Mouse (Mus musculus) thymus, adult 2 months (tissue): ENCODE measurements around the gene Hoxd10.

Experiments used
- CTCF ChIP-seq: fragments of 200-500 bp; IDR thresholded peaks from 2 replicates; pipeline ENCODE4 v1.5.1; 2012; ENCODE audit warnings: mild to moderate bottlenecking, control low read depth, low read length, moderate library complexity, borderline replicate concordance; ENCODE audit not compliant: control insufficient read depth, poor library complexity, insufficient read depth; ENCODE audit errors: extremely low read depth
- POLR2A ChIP-seq: fragments of 200-500 bp; IDR thresholded peaks from 2 replicates; pipeline ENCODE4 v1.6.1; 2012; ENCODE audit warnings: mild to moderate bottlenecking, low read length, control low read depth, moderate library complexity; ENCODE audit not compliant: control insufficient read depth, poor library complexity, insufficient read depth; ENCODE audit errors: extremely low read depth

DNA sequence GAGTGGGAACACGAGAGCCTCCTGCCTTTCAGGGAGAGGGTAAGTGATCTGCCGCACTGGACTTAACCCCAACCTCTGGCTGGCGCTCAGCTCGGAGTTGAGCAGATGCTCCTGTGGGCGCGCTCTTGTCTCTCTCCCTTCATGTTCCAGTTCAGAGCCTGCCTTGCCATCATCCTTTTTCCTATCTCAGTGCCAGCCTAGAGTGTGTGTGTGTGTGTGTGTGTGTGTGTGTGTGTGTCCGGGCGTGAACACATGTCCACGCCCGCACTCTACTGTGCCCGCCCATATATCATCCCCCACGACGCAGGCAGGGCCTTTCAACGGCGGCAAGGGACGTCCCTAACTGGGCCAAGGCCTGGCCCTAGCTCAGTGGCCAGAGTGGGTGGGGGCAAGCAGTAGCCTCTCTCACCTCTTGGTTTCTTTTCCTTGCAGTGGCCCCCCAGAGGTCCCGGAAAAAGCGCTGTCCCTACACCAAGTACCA is 8.2 kb upstream of the Hoxd10 start:
- no peak for TF ChIP-seq CTCF
- TF ChIP-seq POLR2A: no peak
